18 mouse cellular contexts compared by ENCODE assay signal in the genomic region with DNA sequence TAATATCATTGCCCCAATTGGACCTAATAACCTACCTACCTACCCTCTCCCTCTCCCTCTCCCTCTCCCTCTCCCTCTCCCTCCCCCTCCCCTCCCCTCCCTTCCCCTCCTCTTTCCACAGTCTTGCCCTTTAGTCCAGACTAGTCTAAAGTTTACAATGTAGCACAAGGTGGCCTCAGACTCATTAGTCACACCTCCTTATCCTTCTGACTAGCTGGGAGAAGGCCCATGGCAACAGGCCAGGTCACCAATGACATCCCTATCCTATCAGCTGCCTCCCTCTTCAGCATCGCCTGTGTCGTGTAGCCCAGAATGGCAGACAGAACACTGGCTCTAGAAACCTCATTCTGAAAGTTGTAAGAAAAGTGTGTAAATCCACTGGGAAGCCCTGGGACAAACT. TPM values are rescaled to one million over a fixed set of nuclear protein-coding genes. Genes with fewer than 3 reads are reported as not detected.
DNase-seq lines count a peak whose midpoint lies in the region; ATAC-seq and TF ChIP-seq lines count a peak whose summit lies in the region.
"Had no signal": no experiment of that assay in that cellular context is flagged by ENCODE, and none has a peak within 500 bp of the region (broad histone marks: within the 10 kb centered on the region; RNA-seq: fewer than 3 reads in every experiment).

No protein-coding gene starts in this region.

- TF ChIP-seq POLR2A in brain, embryonic 14.5 days (IDR thresholded peaks at IDR 0.05; ENCODE audit: borderline replicate concordance, extremely low read depth, insufficient read depth, insufficient read length, poor library complexity, severe bottlenecking) = no peak

- no peak overlapping the region for H3K4me3 ChIP-seq in heart, postnatal 0 days (ENCODE audit: low read depth, low read length)
- no peak overlapping the region for H3K4me3 ChIP-seq in lung, embryonic 14.5 days (ENCODE audit: low read depth, low read length)
- H3K4me3 ChIP-seq: heart, embryonic 10.5 days; liver, embryonic 13.5 days; myocyte had no signal

- DNase-seq in heart, postnatal 0 days (ENCODE audit: low spot score) = peak; percentile 28
- no peak for DNase-seq in heart, postnatal 36 days
- peak; percentile 33 for DNase-seq in lung, embryonic 14.5 days
- no peak for DNase-seq in lung, postnatal 14 days
- peak; percentile 7 for DNase-seq in 416B (ENCODE audit: low read depth)
- DNase-seq in brain, embryonic 14.5 days (ENCODE audit: low read depth) = peak; percentile 44
- no peak for DNase-seq in embryo, embryonic 10 days (ENCODE audit: low spot score)
- no peak for DNase-seq in T-cell, adult 2 months (ENCODE audit: low spot score)
- DNase-seq: kidney, adult 11 months; liver, embryonic 13.5 days; thymus, adult 18-20 months had no signal

- H3K27me3 ChIP-seq in heart, postnatal 0 days (ENCODE audit: control insufficient read depth, insufficient read depth, low read length) = no peaks in the 10 kb centered on the region
- H3K27me3 ChIP-seq in lung, embryonic 14.5 days (ENCODE audit: insufficient read depth, low read length) = no peaks in the 10 kb centered on the region
- H3K27me3 ChIP-seq: CH12.LX; liver, embryonic 13.5 days had no signal

- no peak overlapping the region for H3K27ac ChIP-seq in heart, postnatal 0 days (ENCODE audit: low read depth)
- H3K27ac ChIP-seq in lung, embryonic 14.5 days (ENCODE audit: low read depth) = no peak overlapping the region
- H3K27ac ChIP-seq: heart, embryonic 10.5 days; liver, embryonic 13.5 days; macrophage had no signal

- no peaks in the 10 kb centered on the region for H3K9me3 ChIP-seq in heart, postnatal 0 days (replicated peaks; ENCODE audit: control insufficient read depth, low read length)
- no peaks in the 10 kb centered on the region for H3K9me3 ChIP-seq in lung, embryonic 14.5 days (ENCODE audit: low read depth, low read length)
- H3K9me3 ChIP-seq: heart, embryonic 10.5 days; liver, embryonic 13.5 days had no signal

- no peak overlapping the region for H3K4me2 ChIP-seq in heart, postnatal 0 days (ENCODE audit: low read depth, low read length)
- no peak overlapping the region for H3K4me2 ChIP-seq in lung, embryonic 14.5 days
- H3K4me2 ChIP-seq: liver, embryonic 13.5 days had no signal

- intact Hi-C loops in heart, postnatal 36 days (cut with DNase I) = no loop called here

- H3K36me3 ChIP-seq in heart, postnatal 0 days (replicated peaks; ENCODE audit: control insufficient read depth, insufficient read depth, low read length) = no peaks in the 10 kb centered on the region
- H3K36me3 ChIP-seq in lung, embryonic 14.5 days (ENCODE audit: insufficient read depth) = no peaks in the 10 kb centered on the region
- H3K36me3 ChIP-seq: heart, embryonic 10.5 days; liver, embryonic 13.5 days had no signal

- TF ChIP-seq CTCF in heart, postnatal 0 days (IDR thresholded peaks at IDR 0.05; ENCODE audit: low read depth) = no peak
- TF ChIP-seq CTCF in lung, embryonic 14.5 days (IDR thresholded peaks at IDR 0.05; ENCODE audit: low read depth) = no peak
- TF ChIP-seq CTCF in brain, embryonic 14.5 days (IDR thresholded peaks at IDR 0.05; ENCODE audit: borderline replicate concordance, extremely low read depth, insufficient read depth, insufficient read length) = no peak

- ATAC-seq in heart, postnatal 0 days (ENCODE audit: insufficient read depth, low read depth) = peak; percentile 39; the same call in 1 of the 2 replicates
- ATAC-seq in lung, embryonic 14.5 days (ENCODE audit: insufficient read depth) = peak; percentile 49; the same call in 1 of the 2 replicates
- ATAC-seq: Patski had no signal

- no peaks in the 10 kb centered on the region for H3K4me1 ChIP-seq in heart, postnatal 0 days (ENCODE audit: control insufficient read depth, insufficient read depth)
- no peaks in the 10 kb centered on the region for H3K4me1 ChIP-seq in lung, embryonic 14.5 days (ENCODE audit: insufficient read depth)
- H3K4me1 ChIP-seq: liver, embryonic 13.5 days had no signal

- 14% methylated on average over 2 of the region's 2 CpGs for WGBS in heart, postnatal 0 days
- 27% methylated on average over 2 of the region's 2 CpGs for WGBS in lung, embryonic 14.5 days

- TF ChIP-seq EP300 in heart, postnatal 0 days (IDR thresholded peaks at IDR 0.05; ENCODE audit: low read depth) = no peak

- H3K9ac ChIP-seq in heart, postnatal 0 days (replicated peaks; ENCODE audit: low read depth, low read length) = no peak overlapping the region
- no peak overlapping the region for H3K9ac ChIP-seq in lung, embryonic 14.5 days
- H3K9ac ChIP-seq: liver, embryonic 13.5 days had no signal

RNA-seq across cellular contexts. Expression of gene Syt16, which starts 58.7 kb away (rescaled TPM):
- total RNA-seq in heart, postnatal 0 days (2014; rRNA removed; ENCODE audit: low replicate concordance) = 0.80 TPM in 1 of 2 replicates, not detected in the other
- polyA plus RNA-seq in heart, postnatal 0 days (2015; fragmentation: Nextera tagmentation; extraction: Ambion mirVana) = 0.04 TPM in 1 of 2 replicates, not detected in the other
- not detected for total RNA-seq in heart, postnatal 36 days (2021)
- polyA plus RNA-seq in lung, embryonic 14.5 days (2014; fragmentation: Nextera tagmentation; extraction: Ambion mirVana) = 0.42 and 1.6 TPM in 2 replicates
- 36.5 and 43.4 TPM in 2 replicates for polyA plus RNA-seq in brain, embryonic 14.5 days (2012; rRNA removed)
- total RNA-seq: gastrocnemius, adult 18-20 months had no signal
- polyA plus RNA-seq: macrophage; myocyte; Patski; spleen, adult 2 months had no signal

Comparison
In these comparisons a context has a peak if more than half of its experiments do, and no peak if none do; other contexts are left out.
1. DNase-seq: peak in heart, postnatal 0 days (single experiment), lung, embryonic 14.5 days (single experiment), 416B (single experiment) and brain, embryonic 14.5 days (single experiment); none in heart, postnatal 36 days (0 of 2), lung, postnatal 14 days (single experiment), embryo, embryonic 10 days (single experiment) and T-cell, adult 2 months (single experiment).
2. RNA of gene Syt16, which starts 58.7 kb away (polyA plus RNA-seq): 36.5 to 43.4 TPM in brain, embryonic 14.5 days; 0.42 to 1.6 TPM in lung, embryonic 14.5 days and 0.04 TPM in heart, postnatal 0 days; every median in the first group is over 10 times any median in the second.